Mouse (Mus musculus): ENCODE data around the gene Polr2m.

GRCm38 (mm10) chr9:71492296-71493025, 6.7 kb upstream of the Polr2m start:
- TF ChIP-seq CTCF (IDR thresholded peaks at IDR 0.05; ENCODE audit: borderline replicate concordance, insufficient read depth, low read depth, low read length) (no peak), POLR2A (IDR thresholded peaks at IDR 0.05; ENCODE audit: borderline replicate concordance, insufficient read depth, low read length) (no peak)

Data from cerebellum, adult 2 months (tissue).